Mouse (Mus musculus): ENCODE data around the gene Gm31371.
"Not testable (repeated sequence)": the region's sequence is repeated elsewhere in the genome, so short reads cannot be mapped to it uniquely, and the experiment has no call there.

The Gm31371 gene

GRCm38 (mm10) chr8:19903092-19903491 lies at the start of gene Gm31371:
TSS of gene Gm31371 (plus strand) at chr8:19903392.
- not testable (repeated sequence) for DNase-seq (ENCODE audit: extremely low read depth, insufficient read length, low spot score)

GRCm38 (mm10) chr8:19906425-19907055 lies 3.3 kb downstream of the Gm31371 start:
- DNase-seq (ENCODE audit: extremely low read depth, insufficient read length, low spot score) = not testable (repeated sequence)

- not testable (repeated sequence) for DNase-seq (ENCODE audit: extremely low read depth, insufficient read length, low spot score)
These were observed 5.7 kb downstream of the Gm31371 start for GRCm38 (mm10) chr8:19908841-19909321.

GRCm38 (mm10) chr8:19919086-19919485 lies 15.9 kb downstream of the Gm31371 start:
- DNase-seq (ENCODE audit: extremely low read depth, insufficient read length, low spot score) = not testable (repeated sequence)

GRCm38 (mm10) chr8:19934274-19934673 lies 31.1 kb downstream of the Gm31371 start:
- DNase-seq (ENCODE audit: extremely low read depth, insufficient read length, low spot score) = not testable (repeated sequence)

- DNase-seq (ENCODE audit: extremely low read depth, insufficient read length, low spot score) = peak; percentile 1
These were observed 32.4 kb downstream of the Gm31371 start for GRCm38 (mm10) chr8:19935541-19936030.

- no peak for DNase-seq (ENCODE audit: extremely low read depth, insufficient read length, low spot score)
These were observed 57.7 kb downstream of the Gm31371 start for GRCm38 (mm10) chr8:19960935-19961334.

GRCm38 (mm10) chr8:19963766-19964165 lies 60.6 kb downstream of the Gm31371 start:
- DNase-seq (ENCODE audit: extremely low read depth, insufficient read length, low spot score) = not testable (repeated sequence)

- not testable (repeated sequence) for DNase-seq (ENCODE audit: extremely low read depth, insufficient read length, low spot score)
These were observed 65.0 kb downstream of the Gm31371 start for GRCm38 (mm10) chr8:19968151-19968550.

- DNase-seq (ENCODE audit: extremely low read depth, insufficient read length, low spot score) = not testable (repeated sequence)
These were observed 72.0 kb downstream of the Gm31371 start for GRCm38 (mm10) chr8:19975237-19975636.
